Mouse (Mus musculus) bone marrow macrophage, adult 2 months (primary cell): ENCODE results near the gene Pde11a.

ENCODE experiments used
- CTCF ChIP-seq: IDR thresholded peaks from 2 replicates; pipeline ENCODE4 v1.5.1; 2012; ENCODE audit warnings: low read depth, mild to moderate bottlenecking, low read length, moderate library complexity
- POLR2A ChIP-seq: IDR thresholded peaks from 2 replicates; pipeline ENCODE4 v1.6.1; 2012; ENCODE audit warnings: mild to moderate bottlenecking, low read depth, low read length, borderline replicate concordance

GRCm38 (mm10) chr2:76002899-76003298 is 335.7 kb downstream of the Pde11a start:
- TF ChIP-seq CTCF, result no peak
- no peak for TF ChIP-seq POLR2A
